Mouse (Mus musculus) gastrocnemius, adult 2 months (tissue): ENCODE measurements around the gene Runx2. TPM values are rescaled to one million over a fixed set of nuclear protein-coding genes. Genes with fewer than 3 reads are reported as not detected.

Source experiments
- DNase-seq: peaks from one replicate; pipeline ENCODE4 v3.0.0; 2022
- H3K27ac ChIP-seq: fragments of 200-600 bp; 2 replicates; pipeline ENCODE4 v1.8.1; 2022; ENCODE audit warnings: mild to moderate bottlenecking
- H3K4me3 ChIP-seq: fragments of 200-600 bp; 2 replicates; pipeline ENCODE4 v1.8.1; 2022; ENCODE audit warnings: mild to moderate bottlenecking, moderate library complexity
- CTCF ChIP-seq: fragments of 200-600 bp; IDR thresholded peaks from 2 replicates; pipeline ENCODE4 v1.8.1; 2022; ENCODE audit warnings: antibody characterized with exemption, mild to moderate bottlenecking, moderate library complexity
- intact Hi-C: fragments of 180-260 bp; cut with DNase I; formaldehyde crosslinking; loops from one replicate; pipeline ENCODE4 v1.15.1; 2025
- long read RNA-seq, 2 experiments: library from polyadenylated mRNA; stranded (forward); transcript quantifications; one replicate each; pipeline ENCODE4 v2.0.0; 2021
- total RNA-seq, 2 experiments: library from RNA; stranded (reverse); gene quantifications; 2 replicates each; pipeline ENCODE4 v1.2.3; 2021

Runx2 gene
- total RNA-seq, result under 1 TPM; 0.31 to 0.59 TPM
- long read RNA-seq, experiment 1, partial matches to known transcripts, result 0 of 3 reads
- long read RNA-seq, experiment 1, other reads (novel, unspliced or antisense), result 3 of 3 reads
- long read RNA-seq, experiment 2, result 0 reads

DNA sequence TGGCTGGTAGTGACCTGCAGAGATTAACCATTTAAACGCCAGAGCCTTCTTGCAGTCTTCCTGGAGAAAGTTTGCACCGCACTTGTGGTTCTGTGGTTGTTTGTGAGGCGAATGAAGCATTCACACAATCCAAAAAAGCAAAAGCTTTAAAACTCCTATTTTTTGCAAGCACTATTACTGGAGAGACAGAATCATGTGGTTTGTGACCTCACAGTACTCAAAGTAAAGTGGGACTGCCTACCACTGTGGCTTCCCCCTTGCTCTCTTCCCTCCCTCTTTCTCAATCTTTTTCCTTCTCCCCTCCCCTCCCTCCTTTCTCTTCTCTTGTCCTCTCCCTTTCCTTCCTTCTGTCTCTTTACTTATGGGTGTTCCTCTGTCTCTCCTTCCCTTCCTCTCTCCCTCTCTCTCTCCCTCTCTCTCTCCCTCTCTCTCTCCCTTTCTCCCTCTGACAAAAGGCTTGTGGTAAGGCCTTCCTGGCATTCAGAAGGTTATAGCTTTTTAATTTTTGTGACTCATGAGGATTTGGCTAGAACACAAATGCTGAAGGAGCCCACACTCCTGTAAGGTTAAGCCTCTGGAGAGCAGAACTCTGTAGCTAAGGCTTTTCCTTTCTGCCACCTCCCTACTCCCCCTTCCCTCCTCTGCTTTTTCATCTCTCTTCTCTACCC, at the start of gene Runx2:
Gene Runx2, minus strand, starts transcription at position 290 of the 668 bp plus-strand sequence.
- H3K27ac ChIP-seq, result no peak within 1 kb of the TSS
- no peak for TF ChIP-seq CTCF
- intact Hi-C loops, result no loop called here
- peak within 1 kb of the TSS; percentile 19; the same call in 1 of the 2 replicates for H3K4me3 ChIP-seq
- DNase-seq, result no peak

DNA sequence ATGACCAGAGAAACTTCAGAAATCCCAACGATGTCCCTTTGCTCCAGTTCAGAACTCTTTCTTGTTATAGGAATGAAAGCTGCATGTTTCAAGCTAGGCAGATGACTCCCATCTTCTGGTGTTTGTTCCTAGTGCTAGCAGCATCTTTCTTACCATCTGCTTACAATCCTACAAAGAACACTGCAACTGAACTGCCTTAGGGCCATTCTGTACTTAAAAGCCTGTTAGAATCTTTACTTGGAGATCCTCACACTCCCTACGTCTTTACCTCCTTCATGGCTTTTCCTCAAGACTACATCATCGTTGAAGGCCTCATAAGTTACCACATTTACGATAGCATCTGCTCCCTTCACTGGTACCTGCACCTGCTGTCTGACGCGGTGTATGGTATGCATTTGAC, 48.6 kb upstream of the Runx2 start:
- Histone ChIP-seq H3K4me3 (no peak overlapping the region), H3K27ac (no peak overlapping the region)
- TF ChIP-seq CTCF, result no peak
- no peak for DNase-seq
- intact Hi-C loops, result no loop called here

DNA sequence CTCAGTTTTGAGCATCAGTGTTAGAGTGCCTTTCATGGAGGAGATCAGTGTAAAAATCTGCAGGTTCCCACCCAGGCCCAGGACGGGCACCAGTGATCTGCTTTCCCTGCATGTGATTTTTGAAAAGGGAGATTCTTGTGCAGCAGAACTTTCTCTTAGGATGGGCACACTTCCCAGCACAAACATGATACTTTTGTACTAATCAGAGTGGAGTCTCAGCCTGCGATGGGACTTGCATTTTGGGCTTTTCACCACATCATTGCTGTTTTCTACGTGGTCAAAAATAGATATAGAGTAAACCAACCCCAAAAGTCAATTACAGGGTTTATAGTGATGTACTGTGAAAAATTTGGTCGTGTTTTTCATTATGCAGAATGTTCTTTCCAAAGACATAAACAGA, 27.6 kb upstream of the Runx2 start:
- no peak for DNase-seq
- no peak for TF ChIP-seq CTCF
- intact Hi-C loops, result no loop called here
- no peak overlapping the region for H3K4me3 ChIP-seq
- H3K27ac ChIP-seq, result no peak overlapping the region

DNA sequence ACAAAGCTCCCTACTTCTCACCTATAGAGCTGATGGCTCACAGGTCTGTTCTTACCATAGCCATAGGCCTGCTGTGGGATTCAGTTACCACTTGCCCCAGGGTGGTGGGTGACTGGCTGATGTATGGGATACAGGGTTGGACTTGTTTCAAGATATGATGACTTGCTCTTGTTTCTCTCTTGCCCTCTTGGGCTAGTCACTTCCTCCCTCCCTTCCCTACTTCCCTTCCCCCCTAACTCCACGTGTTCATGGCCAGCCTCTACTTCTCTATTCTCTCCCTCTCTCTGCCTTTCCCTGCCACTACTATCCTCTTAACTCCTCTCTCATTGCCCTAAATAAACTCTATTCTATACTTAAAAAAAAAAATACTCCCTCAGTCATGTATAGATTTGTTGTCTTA, 16.6 kb upstream of the Runx2 start:
- Histone ChIP-seq H3K4me3 (no peak overlapping the region), H3K27ac (no peak overlapping the region)
- DNase-seq, result no peak
- no peak for TF ChIP-seq CTCF
- intact Hi-C loops, result no loop called here

DNA sequence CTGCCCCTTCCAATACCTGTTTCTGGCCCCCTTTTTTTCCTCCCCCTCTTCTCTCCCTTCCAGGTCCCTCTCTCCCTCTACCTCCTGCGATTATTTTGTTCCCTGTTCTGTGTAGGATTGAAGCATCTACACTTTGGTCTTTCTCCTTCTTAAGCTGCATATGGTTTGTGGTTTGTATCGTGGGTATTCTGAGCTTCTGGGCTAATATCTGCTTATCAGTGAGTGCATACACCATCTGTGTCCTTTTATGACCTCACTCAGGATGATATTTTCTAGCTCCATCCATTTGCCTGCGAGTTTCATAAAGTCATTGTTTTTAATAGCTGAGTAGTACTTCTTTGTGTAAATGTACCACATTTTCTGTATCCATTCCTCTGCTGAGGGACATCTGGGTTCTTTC, 15.0 kb upstream of the Runx2 start:
- no peak for DNase-seq
- Histone ChIP-seq H3K4me3 (no peak overlapping the region), H3K27ac (no peak overlapping the region)
- intact Hi-C loops, result no loop called here
- no peak for TF ChIP-seq CTCF

DNA sequence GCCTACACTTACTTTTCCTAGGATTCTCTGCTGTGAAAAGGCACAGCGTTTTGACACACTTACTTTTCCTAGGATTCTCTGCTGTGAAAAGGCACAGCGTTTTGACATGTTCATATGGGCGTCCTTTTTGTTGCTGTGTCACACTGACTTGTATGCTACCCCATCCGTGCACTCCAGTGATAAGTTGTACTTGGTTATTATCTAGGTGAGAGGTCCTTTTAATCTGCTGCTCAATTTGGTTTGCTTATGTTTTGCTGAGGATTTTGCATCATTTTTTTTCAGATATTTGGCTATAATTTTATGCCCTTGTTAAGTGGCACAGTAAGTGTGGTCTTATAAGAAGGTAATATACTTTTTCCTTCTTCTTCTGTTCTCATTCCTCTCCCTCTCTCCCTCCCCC, 13.4 kb upstream of the Runx2 start:
- no peak for TF ChIP-seq CTCF
- intact Hi-C loops, result no loop called here
- DNase-seq, result no peak
- H3K27ac ChIP-seq, result no peak overlapping the region
- H3K4me3 ChIP-seq, result no peak overlapping the region

DNA sequence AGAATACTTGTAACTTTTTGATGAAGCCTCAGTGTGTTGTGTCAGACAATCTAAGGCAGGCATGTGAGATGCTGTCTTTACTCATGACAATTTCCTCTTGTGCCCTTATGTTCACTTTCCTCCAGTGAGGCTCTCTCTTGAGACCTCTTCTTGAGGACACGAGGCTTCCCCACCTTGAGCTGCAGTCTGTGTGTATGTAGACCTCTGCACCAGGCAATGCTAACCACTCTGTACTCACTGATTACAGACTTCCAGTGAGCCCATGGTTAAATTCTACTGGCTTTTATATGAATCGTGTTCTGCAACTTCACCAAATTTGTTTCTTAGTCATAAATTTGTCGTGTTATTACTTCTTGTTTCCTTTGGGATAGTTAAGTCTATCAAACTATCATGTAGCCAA, 12.5 kb upstream of the Runx2 start:
- intact Hi-C loops, result no loop called here
- no peak overlapping the region for H3K27ac ChIP-seq
- TF ChIP-seq CTCF, result no peak
- DNase-seq, result no peak
- no peak overlapping the region for H3K4me3 ChIP-seq

DNA sequence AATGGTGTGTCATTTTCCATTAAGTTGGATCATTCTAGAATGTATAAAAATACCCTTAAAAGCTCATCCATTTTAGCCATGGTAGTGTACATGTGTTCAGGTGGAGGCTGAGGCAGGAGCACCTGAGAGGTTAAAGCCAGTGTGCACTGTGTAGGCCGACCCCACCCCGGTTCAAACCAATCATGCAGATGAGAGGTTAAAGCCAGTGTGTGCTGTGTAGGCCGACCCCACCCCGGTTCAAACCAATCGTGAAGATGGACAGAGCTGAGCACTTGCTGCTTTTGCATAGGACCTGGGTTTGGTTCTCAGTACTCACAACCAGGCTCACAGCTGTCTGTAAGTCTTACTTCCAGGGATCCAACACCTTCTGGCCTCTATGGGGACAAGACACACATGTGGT, 7.3 kb upstream of the Runx2 start:
- no peak for TF ChIP-seq CTCF
- intact Hi-C loops, result no loop called here
- no peak overlapping the region for H3K27ac ChIP-seq
- DNase-seq, result no peak
- no peak overlapping the region for H3K4me3 ChIP-seq

DNA sequence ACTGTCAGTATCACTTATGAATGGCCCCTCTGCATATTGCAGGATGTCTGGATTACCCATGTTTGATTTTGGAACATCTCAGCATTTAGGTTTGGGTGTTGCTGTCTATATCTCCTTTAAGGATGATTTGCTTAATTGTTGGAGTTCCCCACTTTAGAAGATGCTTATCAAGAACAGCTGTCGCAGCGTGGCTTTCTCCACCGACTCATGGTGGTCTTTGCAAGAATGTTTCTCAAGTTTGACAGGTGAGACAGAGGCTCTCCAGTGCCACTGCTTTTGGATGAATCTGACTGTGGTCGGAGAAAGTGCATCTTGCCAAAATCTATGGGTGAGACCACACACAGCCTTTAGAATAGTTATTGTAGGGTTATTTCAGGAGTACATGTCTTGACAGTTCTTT, 5.2 kb upstream of the Runx2 start:
- TF ChIP-seq CTCF, result no peak
- no peak overlapping the region for H3K4me3 ChIP-seq
- intact Hi-C loops, result no loop called here
- H3K27ac ChIP-seq, result no peak overlapping the region
- DNase-seq, result no peak

DNA sequence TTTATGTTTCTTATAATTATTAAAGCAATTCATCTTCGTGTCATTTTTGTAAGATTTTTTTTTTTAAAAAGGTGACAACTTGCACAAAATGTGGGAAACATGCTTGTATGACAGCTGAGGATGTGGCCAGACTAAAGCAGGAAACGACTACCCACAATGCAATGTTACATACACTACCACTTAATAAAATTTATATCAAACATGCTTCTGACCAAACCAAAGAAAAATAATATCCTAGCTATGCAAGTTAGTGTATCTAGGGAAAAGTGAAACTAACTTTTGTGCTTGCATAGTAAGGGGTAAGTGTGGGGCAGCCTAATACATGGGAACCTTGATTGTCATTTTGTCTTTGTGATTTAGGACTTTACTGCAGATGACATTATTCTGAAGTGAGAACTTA, 4.2 kb upstream of the Runx2 start:
- no peak for DNase-seq
- intact Hi-C loops, result no loop called here
- H3K4me3 ChIP-seq, result no peak overlapping the region
- no peak for TF ChIP-seq CTCF
- H3K27ac ChIP-seq, result no peak overlapping the region

DNA sequence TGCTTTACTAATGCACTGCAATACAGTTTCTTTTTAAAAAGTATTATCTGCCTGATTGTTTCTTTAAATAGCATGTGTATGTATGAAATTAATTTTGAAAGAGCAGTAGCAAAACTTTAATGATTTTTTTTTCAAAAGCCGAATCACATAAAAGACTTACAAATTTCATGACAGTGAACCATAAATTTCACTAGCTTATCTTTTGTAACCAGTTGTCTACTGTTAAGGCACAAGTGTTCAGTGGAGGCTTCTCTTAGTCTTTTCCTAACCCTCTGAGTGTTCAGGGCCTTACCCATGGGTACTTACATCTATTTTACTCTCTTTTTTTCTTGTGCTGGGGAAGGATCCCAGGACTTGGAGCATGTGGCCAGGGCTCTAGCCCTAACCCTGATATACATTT, 7.6 kb downstream of the Runx2 start:
- H3K27ac ChIP-seq, result no peak overlapping the region
- DNase-seq, result no peak
- no peak overlapping the region for H3K4me3 ChIP-seq
- intact Hi-C loops, result no loop called here
- TF ChIP-seq CTCF, result no peak

DNA sequence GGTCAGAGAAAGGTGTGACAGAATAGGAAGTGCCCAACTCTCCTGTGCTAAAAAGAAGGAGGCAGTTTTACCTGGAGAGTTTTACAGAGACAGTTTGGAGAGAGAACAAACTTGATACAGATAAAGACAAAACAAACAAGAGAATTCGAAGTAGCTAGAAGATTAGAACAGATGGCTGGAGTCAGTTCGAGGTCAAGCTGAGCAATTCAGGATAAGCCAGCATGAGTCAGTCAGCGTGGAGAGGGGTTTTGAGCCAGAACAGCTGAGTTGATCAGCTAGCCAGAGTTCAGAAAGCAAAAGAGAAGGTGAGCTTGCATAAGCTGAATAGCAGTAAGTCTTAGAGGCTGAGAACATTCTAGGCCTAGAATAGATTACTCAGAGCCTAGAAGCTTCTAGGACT, 17.3 kb downstream of the Runx2 start:
- no peak for TF ChIP-seq CTCF
- intact Hi-C loops, result no loop called here
- DNase-seq, result no peak
- Histone ChIP-seq H3K4me3 (no peak overlapping the region), H3K27ac (no peak overlapping the region)

DNA sequence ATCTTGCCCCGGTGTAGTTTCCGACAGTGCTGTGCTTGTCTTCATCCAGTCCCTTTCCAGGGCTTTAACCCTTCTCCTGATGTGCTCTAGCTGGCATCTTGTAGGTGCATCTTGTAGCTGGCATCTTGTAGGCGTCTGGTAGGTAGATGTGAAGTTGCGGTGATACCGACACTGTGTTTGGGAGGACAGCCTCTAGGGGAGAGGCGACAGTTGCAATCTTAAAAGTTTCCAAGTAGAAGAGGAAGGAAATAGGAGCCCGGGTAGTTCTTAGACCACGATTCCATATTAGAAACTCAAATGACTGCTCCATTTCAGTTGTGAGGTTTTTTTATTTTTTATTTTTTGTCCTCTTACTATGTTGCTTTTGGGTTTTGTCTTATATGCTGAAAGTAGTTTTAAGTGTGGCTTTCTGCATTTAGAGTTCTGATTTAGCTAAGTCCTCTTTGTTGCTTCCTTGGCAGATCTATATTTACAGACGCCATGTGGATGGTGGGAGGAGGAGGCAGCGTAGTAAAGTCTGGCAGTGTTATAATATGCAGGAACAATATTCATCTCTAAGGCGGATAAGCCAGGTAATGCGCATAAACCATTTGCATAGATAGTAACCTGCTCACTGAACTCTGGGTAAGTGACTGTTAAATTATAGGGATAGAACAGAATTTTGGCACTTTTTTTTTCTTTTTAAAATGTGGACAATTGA, 22.2 kb downstream of the Runx2 start:
- no peak for TF ChIP-seq CTCF
- Histone ChIP-seq H3K4me3 (no peak overlapping the region; the same call in 1 of the 2 replicates), H3K27ac (no peak overlapping the region; the same call in 1 of the 2 replicates)
- no peak for DNase-seq
- intact Hi-C loops, result no loop called here
